Mouse (Mus musculus) CH12.LX (cell line): ENCODE measurements at regions not wholly inside any gene's neighbourhood (a gene's known extent, or its start where the extent isn't known, plus 50 kb on each side); places are given as distances from the start of the nearest gene placed in this dataset.

ENCODE experiments used
- DNase-seq: peaks from one replicate; pipeline ENCODE4 v3.0.0-alpha.2; 2013; ENCODE audit errors: extremely low read depth
- H3K27ac ChIP-seq: 2 replicates; pipeline ENCODE4 v1.5.1; 2012; ENCODE audit warnings: low read depth, mild to moderate bottlenecking, control low read depth, moderate library complexity; ENCODE audit not compliant: insufficient read depth
- H3K27me3 ChIP-seq: replicated peaks from 2 replicates; pipeline ENCODE3; 2012; ENCODE audit warnings: inconsistent platforms
- H3K36me3 ChIP-seq, 2 experiments: replicated peaks in 1 of 2; 2 replicates each; pipeline versions ENCODE3 to v1.6.1; 2012; ENCODE audit warnings: inconsistent platforms in 1 of 2, low read length in 1 of 2, mild to moderate bottlenecking in 1 of 2, mixed read lengths in 1 of 2, moderate library complexity in 1 of 2; ENCODE audit not compliant: control insufficient read depth in 1 of 2, insufficient read depth in 1 of 2
- H3K4me1 ChIP-seq, 2 experiments: 2 replicates each; pipeline ENCODE4 v1.6.1; 2012; ENCODE audit warnings: inconsistent platforms in 1 of 2, moderate library complexity in 1 of 2; ENCODE audit not compliant: insufficient read depth in 2 of 2, control insufficient read depth in 1 of 2
- H3K4me2 ChIP-seq: 2 replicates; pipeline ENCODE4 v1.6.1; 2012; ENCODE audit warnings: low read depth, mild to moderate bottlenecking, control low read depth; ENCODE audit not compliant: poor library complexity, insufficient read depth, severe bottlenecking
- H3K4me3 ChIP-seq, 3 experiments: fragments of 150-350 bp in 1 of 3; sonication (generic) in 1 of 3; replicated peaks in 1 of 3; 2 replicates each; pipeline versions ENCODE3 to v1.5.1; 2011 to 2012; ENCODE audit warnings: low read depth in 2 of 3, low read length in 2 of 3, mild to moderate bottlenecking in 2 of 3, moderate library complexity in 2 of 3, control low read depth in 1 of 3, improper control_type of control experiment in 1 of 3, inconsistent platforms in 1 of 3, mixed read lengths in 1 of 3; ENCODE audit not compliant: poor library complexity in 1 of 3
- H3K79me2 ChIP-seq: replicated peaks from 2 replicates; pipeline ENCODE4 v1.6.1; 2012; ENCODE audit warnings: mild to moderate bottlenecking, moderate library complexity; ENCODE audit not compliant: control insufficient read depth, poor library complexity, insufficient read depth, severe bottlenecking; ENCODE audit errors: extremely low read depth
- H3K9ac ChIP-seq: 2 replicates; pipeline ENCODE4 v1.6.1; 2012; ENCODE audit warnings: low read depth, mild to moderate bottlenecking, control low read depth, moderate library complexity; ENCODE audit not compliant: insufficient read depth
- H3K9me3 ChIP-seq: replicated peaks from 2 replicates; pipeline ENCODE3; 2012; ENCODE audit warnings: low read length, inconsistent platforms, mixed read lengths
- BHLHE40 ChIP-seq: IDR thresholded peaks from 2 replicates; pipeline ENCODE4 v1.6.1; 2011; ENCODE audit warnings: mild to moderate bottlenecking, low read depth, low read length, improper control_type of control experiment
- EP300 ChIP-seq: IDR thresholded peaks from 2 replicates; pipeline ENCODE4 v1.6.1; 2011; ENCODE audit warnings: low read length, improper control_type of control experiment
- GABPA ChIP-seq: IDR thresholded peaks from 2 replicates; pipeline ENCODE4 v1.6.1; 2012; ENCODE audit warnings: low read depth, low read length, improper control_type of control experiment, inconsistent platforms; ENCODE audit not compliant: insufficient replicate concordance
- HCFC1 ChIP-seq: IDR thresholded peaks from 2 replicates; pipeline ENCODE4 v1.6.1; 2012; ENCODE audit warnings: low read depth, mild to moderate bottlenecking, inconsistent platforms, low read length, improper control_type of control experiment
- IRF4 ChIP-seq: IDR thresholded peaks from 2 replicates; pipeline ENCODE4 v1.6.1; 2014; ENCODE audit warnings: low read depth, mild to moderate bottlenecking, inconsistent platforms, low read length, improper control_type of control experiment
- MAX ChIP-seq: IDR thresholded peaks from 2 replicates; pipeline ENCODE4 v1.6.1; 2011; ENCODE audit warnings: low read length, improper control_type of control experiment
- MAZ ChIP-seq: IDR thresholded peaks from 2 replicates; pipeline ENCODE4 v1.6.1; 2012; ENCODE audit warnings: low read depth, mild to moderate bottlenecking, inconsistent platforms, low read length, improper control_type of control experiment, moderate library complexity
- POLR2AphosphoS2 ChIP-seq: IDR thresholded peaks from 2 replicates; pipeline ENCODE4 v1.6.1; 2011; ENCODE audit warnings: low read depth, low read length, improper control_type of control experiment
- RAD21 ChIP-seq: IDR thresholded peaks from 2 replicates; pipeline ENCODE4 v1.6.1; 2011; ENCODE audit warnings: low read depth, mild to moderate bottlenecking, low read length, improper control_type of control experiment, moderate library complexity
- SIN3A ChIP-seq: IDR thresholded peaks from 2 replicates; pipeline ENCODE4 v1.6.1; 2012; ENCODE audit warnings: low read length, improper control_type of control experiment, inconsistent platforms
- TCF12 ChIP-seq: IDR thresholded peaks from 2 replicates; pipeline ENCODE4 v1.6.1; 2014; ENCODE audit warnings: low read depth, mild to moderate bottlenecking, inconsistent platforms, low read length, improper control_type of control experiment
- UBTF ChIP-seq: IDR thresholded peaks from 2 replicates; pipeline ENCODE4 v1.6.1; 2012; ENCODE audit warnings: low read depth, mild to moderate bottlenecking, inconsistent platforms, low read length, improper control_type of control experiment, moderate library complexity
- USF1 ChIP-seq: IDR thresholded peaks from 2 replicates; pipeline ENCODE4 v1.6.1; 2014; ENCODE audit warnings: low read depth, mild to moderate bottlenecking, inconsistent platforms, low read length, improper control_type of control experiment
- ZKSCAN1 ChIP-seq: IDR thresholded peaks from 2 replicates; pipeline ENCODE4 v1.6.1; 2012; ENCODE audit warnings: low read depth, inconsistent platforms, low read length, improper control_type of control experiment, borderline replicate concordance
- ZNF384 ChIP-seq: IDR thresholded peaks from 2 replicates; pipeline ENCODE4 v1.6.1; 2012; ENCODE audit warnings: low read depth, low read length, improper control_type of control experiment, inconsistent platforms
- dilution Hi-C: fragments of 300-500 bp; cut with MboI; formaldehyde crosslinking; loops from 2 replicates; pipeline ENCODE4 v1.14.3; 2020; ENCODE audit warnings: low sequenced_read_pairs; ENCODE audit not compliant: extremely low pct_unique_long_range_greater_than_20kb, extremely low pct_ligation_motif_present
- in situ Hi-C: fragments of 300-500 bp; cut with MboI; formaldehyde crosslinking; loops from 3 replicates; pipeline ENCODE4 v1.14.3; 2019; ENCODE audit warnings: low sequenced_read_pairs, low pct_ligation_motif_present, low pct_unique_long_range_greater_than_20kb, mixed read lengths

- Histone ChIP-seq H3K9ac (no peak overlapping the region), H3K4me3 (no peak overlapping the region), H3K27me3 (no peaks in the 10 kb centered on the region), H3K36me3 (no peaks in the 10 kb centered on the region), H3K4me1 (peaks cover 8 to 33% of the 10 kb centered on the region in 2 experiments; a peak in 3 of 4 replicates), H3K27ac (no peak overlapping the region), H3K79me2 (no peaks in the 10 kb centered on the region), H3K9me3 (peaks cover 5% of the 10 kb centered on the region), H3K4me2 (no peak overlapping the region)
- TF ChIP-seq ZKSCAN1 (no peak), IRF4 (no peak), TCF12 (no peak), USF1 (no peak), GABPA (no peak), SIN3A (no peak), MAX (no peak), POLR2AphosphoS2 (no peak), RAD21 (no peak), UBTF (no peak)
- DNase-seq, result no peak
- in situ Hi-C loops, result loop anchor here (25.0 kb wide), 1 partner anchor 718 kb away; the partner anchor contains the start of gene Cited2
- dilution Hi-C loops, result no loop called here
Measured at GRCm38 (mm10) chr10:16994526-16994925, 728.5 kb upstream of the Cited2 start.

GRCm38 (mm10) chr10:16995010-16995409 lies 728.0 kb upstream of the Cited2 start:
- H3K27ac ChIP-seq, result no peak overlapping the region
- H3K9ac ChIP-seq, result no peak overlapping the region
- peaks cover 5% of the 10 kb centered on the region for H3K9me3 ChIP-seq
- TF ChIP-seq BHLHE40, result no peak
- TF ChIP-seq ZNF384, result peak; percentile 58; the same call in 1 of the 2 replicates
- TF ChIP-seq EP300, result peak; percentile 58; the same call in 1 of the 2 replicates
- peak; percentile 58 for TF ChIP-seq IRF4
- TF ChIP-seq MAZ, result no peak
- TF ChIP-seq HCFC1, result no peak
- TF ChIP-seq POLR2AphosphoS2, result no peak
- no peak for TF ChIP-seq GABPA
- no peak overlapping the region for H3K4me3 ChIP-seq
- H3K4me1 ChIP-seq, result peaks cover 8 to 33% of the 10 kb centered on the region in 2 experiments; a peak in 3 of 4 replicates
- peak overlapping the region; percentile 29; the same call in 1 of the 2 replicates for H3K4me2 ChIP-seq
- no peaks in the 10 kb centered on the region for H3K36me3 ChIP-seq
- H3K27me3 ChIP-seq, result no peaks in the 10 kb centered on the region
- DNase-seq, result no peak
- in situ Hi-C loops, result loop anchor here (25.0 kb wide), 1 partner anchor 717 kb away; the partner anchor contains the start of gene Cited2
- H3K79me2 ChIP-seq, result no peaks in the 10 kb centered on the region
- dilution Hi-C loops, result no loop called here
